In genomic region chr14:31081147-31081546, GRCm38 (mm10) we compare ENCODE assay signal across 25 mouse cellular contexts. TPM values are rescaled to one million over a fixed set of nuclear protein-coding genes. Genes with fewer than 3 reads are reported as not detected.
DNase-seq lines count a peak whose midpoint lies in the region; ATAC-seq and TF ChIP-seq lines count a peak whose summit lies in the region.
"Had no signal": no experiment of that assay in that cellular context is flagged by ENCODE, and none has a peak within 500 bp of the region (broad histone marks: within the 10 kb centered on the region; RNA-seq: fewer than 3 reads in every experiment).

No protein-coding gene starts in this region.

- ATAC-seq in heart, embryonic 11.5 days (replicated peaks; ENCODE audit: insufficient number of reproducible peaks, low FRiP score, low TSS enrichment), result no peak
- no peak for ATAC-seq in megakaryocyte, adult 5-6 weeks (ENCODE audit: poor library complexity, severe bottlenecking)
- ATAC-seq: activated CD4-positive, CD25-positive, alpha-beta regulatory T cell, adult 4 months; forebrain, embryonic 13.5 days; intestine, embryonic 15.5 days; midbrain, embryonic 13.5 days had no signal

- H3K27ac ChIP-seq in heart, embryonic 11.5 days (ENCODE audit: low read depth, low read length), result no peak overlapping the region
- no peak overlapping the region for H3K27ac ChIP-seq in heart, adult 2 months
- H3K27ac ChIP-seq: embryonic facial prominence, embryonic 12.5 days; forebrain, embryonic 13.5 days; hindbrain, embryonic 15.5 days; intestine, embryonic 15.5 days; limb, embryonic 13.5 days; midbrain, embryonic 13.5 days; neural tube, embryonic 13.5 days; stomach, postnatal 0 days had no signal

- peaks cover 26% of the 10 kb centered on the region for H3K36me3 ChIP-seq in heart, embryonic 11.5 days (ENCODE audit: control insufficient read depth, insufficient read depth, low read length)
- H3K36me3 ChIP-seq in heart, adult 2 months (ENCODE audit: control insufficient read depth, insufficient read depth, low read length), result peaks cover 6% of the 10 kb centered on the region
- H3K36me3 ChIP-seq in megakaryocyte, embryonic 14.5 days (replicated peaks; ENCODE audit: low read length), result peaks cover 68% of the 10 kb centered on the region

- H3K79me2 ChIP-seq in heart, adult 2 months (replicated peaks; ENCODE audit: control insufficient read depth, insufficient read depth, low read length), result no peaks in the 10 kb centered on the region; the same call in 1 of the 2 replicates

- no peaks in the 10 kb centered on the region for H3K9me3 ChIP-seq in heart, embryonic 11.5 days (replicated peaks; ENCODE audit: control insufficient read depth, low read length)
- H3K9me3 ChIP-seq in megakaryocyte, embryonic 14.5 days, result 0 out of 2 replicates have a peak, but pooled peaks cover 4% of the 10 kb centered on the region
- H3K9me3 ChIP-seq: embryonic facial prominence, embryonic 12.5 days; forebrain, embryonic 13.5 days; hindbrain, embryonic 15.5 days; intestine, embryonic 15.5 days; midbrain, embryonic 13.5 days; neural tube, embryonic 13.5 days had no signal

- no peaks in the 10 kb centered on the region for H3K27me3 ChIP-seq in heart, embryonic 11.5 days (ENCODE audit: control insufficient read depth, insufficient read depth, low read length)
- H3K27me3 ChIP-seq in heart, adult 2 months (ENCODE audit: control insufficient read depth, insufficient read depth, low read length), result no peaks in the 10 kb centered on the region
- H3K27me3 ChIP-seq in megakaryocyte, embryonic 14.5 days (replicated peaks), result no peaks in the 10 kb centered on the region
- H3K27me3 ChIP-seq: embryonic facial prominence, embryonic 12.5 days; forebrain, embryonic 13.5 days; hindbrain, embryonic 15.5 days; intestine, embryonic 15.5 days; limb, embryonic 13.5 days; midbrain, embryonic 13.5 days; neural tube, embryonic 13.5 days had no signal

- no peak for TF ChIP-seq CTCF in heart, adult 2 months (IDR thresholded peaks at IDR 0.05)
- TF ChIP-seq CTCF in lung, adult 2 months (IDR thresholded peaks at IDR 0.05; ENCODE audit: insufficient read depth, low read length), result no peak

- H3K9ac ChIP-seq in heart, embryonic 11.5 days (ENCODE audit: low read depth, low read length), result no peak overlapping the region
- H3K9ac ChIP-seq in heart, adult 2 months (ENCODE audit: low read depth, low read length), result no peak overlapping the region
- H3K9ac ChIP-seq: embryonic facial prominence, embryonic 12.5 days; forebrain, embryonic 13.5 days; hindbrain, embryonic 15.5 days; intestine, embryonic 15.5 days; limb, embryonic 13.5 days; lung, embryonic 14.5 days; midbrain, embryonic 13.5 days; neural tube, embryonic 13.5 days had no signal

- no peak for TF ChIP-seq POLR2A in heart, adult 2 months (IDR thresholded peaks at IDR 0.05; ENCODE audit: insufficient read depth, low read depth, low read length)
- no peak for TF ChIP-seq POLR2A in lung, adult 2 months (IDR thresholded peaks at IDR 0.05; ENCODE audit: borderline replicate concordance, extremely low read depth, low read depth, low read length)

- peaks cover 4% of the 10 kb centered on the region; the same call in 1 of the 2 replicates for H3K4me1 ChIP-seq in heart, embryonic 11.5 days (ENCODE audit: control insufficient read depth, insufficient read depth, low read length)
- no peaks in the 10 kb centered on the region; the same call in 1 of the 2 replicates for H3K4me1 ChIP-seq in heart, adult 2 months (ENCODE audit: control insufficient read depth, insufficient read depth, low read length)
- H3K4me1 ChIP-seq in megakaryocyte, embryonic 14.5 days, result peaks cover 57% of the 10 kb centered on the region
- no peaks in the 10 kb centered on the region for H3K4me1 ChIP-seq in lung, adult 2 months (ENCODE audit: control insufficient read depth, insufficient read depth, low read length)
- H3K4me1 ChIP-seq: embryonic facial prominence, embryonic 12.5 days; forebrain, embryonic 13.5 days; hindbrain, embryonic 15.5 days; intestine, embryonic 15.5 days; limb, embryonic 13.5 days; midbrain, embryonic 13.5 days; neural tube, embryonic 13.5 days had no signal

- DNase-seq in heart, adult 2 months, result no peak
- DNase-seq in R1 (ENCODE audit: low read depth, low spot score), result peak; percentile 79
- DNase-seq in gastrocnemius, postnatal 4 days (ENCODE audit: low spot score in 2 of 2), result no peak
- no peak for DNase-seq in lung, adult 2 months
- DNase-seq: adrenal gland, postnatal 10 days; gastrocnemius, postnatal 14 days; heart, postnatal 14 days; kidney, adult 9 months; kidney, postnatal 36 days; lung, embryonic 14.5 days; lung, postnatal 36 days; right cerebral cortex, adult 18-20 months had no signal

- H3K4me3 ChIP-seq in heart, embryonic 11.5 days (ENCODE audit: low read depth, low read length), result no peak overlapping the region
- H3K4me3 ChIP-seq in heart, adult 2 months, result no peak overlapping the region
- peak overlapping the region; percentile 50 for H3K4me3 ChIP-seq in megakaryocyte, embryonic 14.5 days (replicated peaks)
- no peak overlapping the region for H3K4me3 ChIP-seq in lung, adult 2 months (replicated peaks; ENCODE audit: extremely low read depth, low read depth, low read length)
- H3K4me3 ChIP-seq: embryonic facial prominence, embryonic 12.5 days; erythroblast, embryonic 14.5 days; forebrain, embryonic 13.5 days; hindbrain, embryonic 15.5 days; intestine, embryonic 15.5 days; limb, embryonic 13.5 days; midbrain, embryonic 13.5 days; neural tube, embryonic 13.5 days had no signal

- no peak for TF ChIP-seq EP300 in heart, adult 2 months (IDR thresholded peaks at IDR 0.05; ENCODE audit: insufficient read depth, low read depth, low read length)

- H3K4me2 ChIP-seq in heart, embryonic 11.5 days, result peak overlapping the region; percentile 24
- H3K4me2 ChIP-seq: embryonic facial prominence, embryonic 12.5 days; forebrain, embryonic 13.5 days; hindbrain, embryonic 15.5 days; intestine, embryonic 15.5 days; limb, embryonic 13.5 days; lung, embryonic 14.5 days; midbrain, embryonic 13.5 days; neural tube, embryonic 13.5 days had no signal

- intact Hi-C loops in heart, adult 2 months (cut with DNase I), result no loop called here

RNA-seq across cellular contexts. Expression of gene Smim4, which starts 47.6 kb away (rescaled TPM):
- polyA plus RNA-seq in heart, embryonic 11.5 days (2014; fragmentation: Nextera tagmentation; extraction: Ambion mirVana), result 64.5 and 70.0 TPM in 2 replicates
- 10 to 100 TPM; 61.1 to 81.3 TPM for total RNA-seq in heart, adult 2 months (2021)
- polyA plus RNA-seq in heart, adult 2 months (2012; rRNA removed), result 57.5 and 81.7 TPM in 2 replicates
- 75.6 and 108 TPM in 2 replicates for polyA plus RNA-seq in megakaryocyte, embryonic 14.5 days (2012; ENCODE audit: insufficient read depth, low replicate concordance)
- 65.2 and 73.3 TPM in 2 replicates for total RNA-seq in megakaryocyte, adult 5-6 weeks (2015)
- 34.8 and 42.5 TPM in 2 replicates for total RNA-seq in megakaryocyte, adult 5-6 weeks (2017)
- total RNA-seq in gastrocnemius, postnatal 4 days (2021), result 10 to 100 TPM; 44.1 to 49.5 TPM
- polyA plus RNA-seq in lung, adult 2 months (2012; rRNA removed), result 58.1 and 70.0 TPM in 2 replicates

RNA-seq across cellular contexts. Expression of gene Nt5dc2, which starts 49.7 kb away (rescaled TPM):
- polyA plus RNA-seq in heart, embryonic 11.5 days (2014; fragmentation: Nextera tagmentation; extraction: Ambion mirVana), result 342 and 344 TPM in 2 replicates
- 10 to 100 TPM; 18.7 to 21.8 TPM for total RNA-seq in heart, adult 2 months (2021)
- 52.5 and 82.7 TPM in 2 replicates for polyA plus RNA-seq in heart, adult 2 months (2012; rRNA removed)
- polyA plus RNA-seq in megakaryocyte, embryonic 14.5 days (2012; ENCODE audit: insufficient read depth, low replicate concordance), result 31.4 and 70.8 TPM in 2 replicates
- total RNA-seq in megakaryocyte, adult 5-6 weeks (2015), result 20.6 and 21.0 TPM in 2 replicates
- total RNA-seq in megakaryocyte, adult 5-6 weeks (2017), result 24.1 and 29.0 TPM in 2 replicates
- 10 to 100 TPM; 33.9 to 35.4 TPM for total RNA-seq in gastrocnemius, postnatal 4 days (2021)
- polyA plus RNA-seq in lung, adult 2 months (2012; rRNA removed), result 147 and 266 TPM in 2 replicates
- polyA plus RNA-seq: activated CD4-positive, CD25-positive, alpha-beta regulatory T cell, adult 4 months had no signal
